Mouse (Mus musculus) heart, postnatal 0 days (tissue): ENCODE measurements around the gene 1700069L16Rik.

Experiments
- CTCF ChIP-seq: IDR thresholded peaks from 2 replicates; pipeline ENCODE4 v1.5.1; 2016; ENCODE audit warnings: antibody characterized with exemption, control low read depth, low read depth
- EP300 ChIP-seq: IDR thresholded peaks from 2 replicates; pipeline ENCODE4 v1.6.1; 2016; ENCODE audit warnings: antibody characterized with exemption, low read depth

GRCm38 (mm10) chr5:113735023-113735344, 10.4 kb upstream of the 1700069L16Rik start:
- TF ChIP-seq CTCF: no peak
- TF ChIP-seq EP300: no peak
